Mouse (Mus musculus): ENCODE results near the gene Chd6.

The Chd6 gene

GRCm38 (mm10) chr2:160932325-160932724 is 176.6 kb downstream of the Chd6 start:
- CTCF ChIA-PET = no interaction called here

- CTCF ChIA-PET = no interaction called here
These were observed 177.5 kb downstream of the Chd6 start for GRCm38 (mm10) chr2:160931378-160931777.

GRCm38 (mm10) chr2:160925203-160925602 is 183.7 kb downstream of the Chd6 start:
- CTCF ChIA-PET = no interaction called here

- CTCF ChIA-PET = no interaction called here
These were observed 187.6 kb downstream of the Chd6 start for GRCm38 (mm10) chr2:160921285-160921684.

- CTCF ChIA-PET = no interaction called here
These were observed 190.0 kb downstream of the Chd6 start for GRCm38 (mm10) chr2:160918930-160919215.

- CTCF ChIA-PET = no interaction called here
These were observed 190.5 kb downstream of the Chd6 start for GRCm38 (mm10) chr2:160918154-160918929.

GRCm38 (mm10) chr2:160917313-160917712 is 191.6 kb downstream of the Chd6 start:
- CTCF ChIA-PET = no interaction called here

GRCm38 (mm10) chr2:160916714-160917113 is 192.2 kb downstream of the Chd6 start:
- CTCF ChIA-PET = no interaction called here

GRCm38 (mm10) chr2:160915821-160916610 is 192.9 kb downstream of the Chd6 start:
- CTCF ChIA-PET = no interaction called here

GRCm38 (mm10) chr2:160914656-160915055 is 194.2 kb downstream of the Chd6 start:
- CTCF ChIA-PET = no interaction called here

GRCm38 (mm10) chr2:160912231-160912671 is 196.6 kb downstream of the Chd6 start, which contains the start of gene Emilin3:
Gene Emilin3 (minus strand): TSS chr2:160912328.
- CTCF ChIA-PET = no interaction called here

GRCm38 (mm10) chr2:160911558-160912201 is 197.2 kb downstream of the Chd6 start:
- CTCF ChIA-PET = no interaction called here

GRCm38 (mm10) chr2:160910633-160911032 is 198.2 kb downstream of the Chd6 start:
- CTCF ChIA-PET = no interaction called here

GRCm38 (mm10) chr2:160908607-160909006 is 200.3 kb downstream of the Chd6 start:
- CTCF ChIA-PET = no interaction called here

- CTCF ChIA-PET = no interaction called here
These were observed 202.8 kb downstream of the Chd6 start for GRCm38 (mm10) chr2:160906101-160906500.

GRCm38 (mm10) chr2:160905301-160905700 is 203.6 kb downstream of the Chd6 start:
- CTCF ChIA-PET = no interaction called here

- CTCF ChIA-PET = no interaction called here
These were observed 207.0 kb downstream of the Chd6 start for GRCm38 (mm10) chr2:160901656-160902412.

Measured in spleen, embryonic (tissue).